Mouse (Mus musculus) embryonic fibroblast, embryonic 13.5 days (primary cell): Measurements from ENCODE around the gene Itgb8.

Experiments used
- CTCF ChIP-seq: IDR thresholded peaks from 2 replicates; pipeline ENCODE4 v1.5.1; 2011; ENCODE audit warnings: mild to moderate bottlenecking, control low read depth, low read length, moderate library complexity, borderline replicate concordance; ENCODE audit not compliant: insufficient read depth
- POLR2A ChIP-seq: IDR thresholded peaks from 2 replicates; pipeline ENCODE4 v1.6.1; 2011; ENCODE audit warnings: low read depth, mild to moderate bottlenecking, control low read depth, low read length, moderate library complexity

DNA sequence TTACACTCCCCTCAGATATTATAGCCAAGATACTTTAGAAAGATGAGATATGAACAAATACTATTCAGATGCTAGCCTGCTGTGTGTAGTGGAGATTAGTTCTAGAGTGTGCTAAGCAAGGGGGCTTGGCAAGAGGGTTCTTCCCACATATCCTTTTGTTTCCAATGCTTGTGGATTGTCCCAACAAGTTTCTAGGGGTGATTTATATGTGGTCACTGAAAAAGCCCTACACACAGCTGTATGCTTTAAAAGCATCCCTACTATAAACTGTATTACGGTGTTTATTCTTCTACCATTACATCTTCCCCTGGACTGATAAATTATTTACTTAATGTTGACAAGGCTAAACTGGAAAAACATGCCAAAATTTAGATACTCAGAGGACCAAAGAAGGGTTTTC, 92.6 kb downstream of the Itgb8 start:
- TF ChIP-seq POLR2A, result no peak
- TF ChIP-seq CTCF, result no peak
